Mouse (Mus musculus): ENCODE measurements around the gene Gatd1.

Gene Gatd1

GRCm38 (mm10) chr7:141442199-141442598 is 28.3 kb upstream of the Gatd1 start:
- no peak for DNase-seq (ENCODE audit: low read depth, low spot score)

- DNase-seq (ENCODE audit: low read depth, low spot score), result no peak
Observed at GRCm38 (mm10) chr7:141441460-141441859, 27.5 kb upstream of the Gatd1 start.

GRCm38 (mm10) chr7:141440613-141441012 is 26.7 kb upstream of the Gatd1 start:
- peak; percentile 79 for DNase-seq (ENCODE audit: low read depth, low spot score)

DNA sequence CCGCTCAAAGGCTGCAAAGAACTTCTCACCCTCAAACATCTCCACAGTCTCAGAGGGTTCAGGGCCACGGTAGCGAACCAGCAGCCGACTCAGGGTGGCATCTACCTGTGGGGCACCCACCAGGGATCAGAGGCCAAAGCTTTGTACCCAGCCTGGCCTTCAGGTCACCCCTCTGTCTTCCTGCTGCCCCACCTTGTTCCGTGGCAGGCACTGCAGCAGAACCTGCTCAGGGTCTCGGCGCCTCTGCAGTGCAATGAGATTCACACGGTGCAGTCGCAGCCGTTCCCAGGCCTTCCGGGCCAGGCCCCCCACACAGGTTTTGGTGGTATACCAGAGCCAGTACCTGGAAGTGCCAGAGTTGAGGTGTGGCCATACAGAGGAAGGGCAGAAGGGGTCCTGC is 25.9 kb upstream of the Gatd1 start:
- no peak for DNase-seq (ENCODE audit: low read depth, low spot score)

DNA sequence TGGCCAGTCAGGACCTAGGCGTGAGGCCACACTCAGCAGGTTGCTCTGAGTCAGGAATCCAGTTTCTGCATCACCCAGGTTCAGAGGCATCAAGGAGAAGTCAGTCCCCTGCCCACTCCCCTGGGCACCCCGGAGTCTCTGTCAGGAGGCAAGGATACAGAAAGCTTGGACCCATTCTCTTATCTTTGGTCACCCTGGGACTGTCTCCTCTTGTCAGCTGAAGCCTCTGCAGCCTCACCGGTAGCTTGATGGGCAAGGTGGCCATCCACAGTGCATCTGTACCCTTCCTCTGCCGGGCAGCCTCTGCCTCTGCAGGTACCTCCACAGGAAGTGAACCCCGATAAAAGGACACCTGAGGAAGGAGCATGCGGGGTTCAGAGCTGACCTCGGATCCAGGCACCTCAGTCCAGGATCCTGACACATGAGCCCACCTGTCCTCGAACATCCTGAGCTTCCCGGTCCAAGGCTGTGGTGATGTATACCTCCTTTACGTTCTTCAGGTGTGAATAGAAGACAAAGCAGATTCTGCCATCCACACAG is 25.3 kb upstream of the Gatd1 start:
- no peak for DNase-seq (ENCODE audit: low read depth, low spot score)

DNA sequence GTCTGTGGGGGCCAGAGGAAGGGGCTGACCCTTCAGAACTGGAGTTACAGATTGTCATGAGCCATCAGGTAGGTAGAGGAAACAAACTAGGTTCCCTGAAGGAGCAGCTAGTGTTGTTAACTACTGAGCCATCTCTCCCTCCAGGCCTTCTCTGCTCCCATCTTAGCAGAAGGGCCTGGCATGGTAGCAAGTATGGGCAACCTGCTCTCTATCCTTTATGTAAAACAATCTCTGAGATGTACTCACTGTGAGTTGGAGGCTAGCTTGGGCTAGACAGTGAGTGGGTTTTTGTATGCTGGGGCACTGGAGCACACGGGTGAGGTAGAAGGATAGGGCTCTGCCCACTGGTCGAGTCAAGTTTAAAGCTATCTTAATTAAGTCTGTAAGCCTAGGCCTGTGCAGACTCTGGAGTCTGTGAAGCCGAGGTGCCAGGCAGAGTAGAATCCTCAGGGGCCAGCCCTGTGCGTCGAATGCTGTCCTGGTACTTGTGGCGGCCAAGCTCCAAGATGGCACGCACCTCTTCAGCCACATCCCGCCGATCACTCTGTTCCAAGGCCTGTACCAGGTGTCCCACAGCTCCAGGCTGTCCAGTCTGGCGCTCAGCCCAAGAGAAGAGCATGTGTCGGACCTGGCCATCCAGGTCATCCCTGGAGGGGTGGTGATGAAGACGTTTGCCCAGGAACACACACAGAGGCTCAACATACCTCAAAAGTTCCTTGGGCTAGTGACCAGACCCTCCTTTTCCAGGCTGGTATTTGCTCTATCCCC is 24.4 kb upstream of the Gatd1 start:
- peak; percentile 89 for DNase-seq (ENCODE audit: low read depth, low spot score)

DNA sequence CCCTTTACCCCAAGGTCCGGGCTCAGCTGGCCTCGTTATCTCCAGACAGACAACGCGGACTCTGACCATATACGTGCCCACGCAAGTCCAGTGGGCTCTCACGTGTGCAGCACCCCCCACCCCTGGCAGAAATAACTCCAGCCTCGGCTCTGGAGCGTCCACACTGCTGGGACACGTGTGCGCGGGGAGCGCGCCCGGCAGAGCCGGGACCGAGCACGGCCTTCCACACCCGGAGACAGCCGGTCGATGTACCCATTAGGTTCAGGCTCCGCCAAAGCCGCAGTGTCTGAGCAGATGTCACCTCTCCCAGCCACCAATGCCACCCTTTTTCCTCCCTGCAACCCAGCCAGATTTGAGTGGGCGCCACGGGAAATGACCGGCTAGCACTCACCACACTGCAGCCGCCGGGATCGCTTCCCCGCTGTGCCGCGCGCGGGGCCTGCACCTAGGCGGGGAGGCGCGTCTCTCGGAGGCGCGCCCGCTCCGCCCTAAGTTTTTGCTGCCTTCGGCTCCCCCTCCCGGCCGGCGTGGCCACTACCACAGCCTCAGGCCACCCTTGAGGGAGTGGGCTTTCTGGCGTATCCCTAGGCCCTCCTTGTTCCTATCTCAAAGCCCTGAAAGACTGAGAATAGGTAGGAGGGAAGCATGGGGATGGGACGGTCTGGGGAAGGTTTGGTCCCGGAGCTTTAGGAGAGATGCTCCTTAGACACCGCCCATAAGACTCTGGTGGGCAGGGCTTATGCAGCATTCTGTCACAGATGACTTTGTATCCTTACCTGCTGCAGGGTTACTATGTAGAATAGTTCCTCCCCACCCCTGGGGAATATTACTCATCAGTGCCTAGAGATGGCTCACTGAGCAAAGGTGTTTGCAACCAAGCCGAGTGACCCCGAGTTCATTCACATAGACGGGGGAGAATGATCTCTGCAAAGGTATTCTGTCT is 23.5 kb upstream of the Gatd1 start, which contains the start of gene Slc25a22:
Gene Slc25a22 (minus strand): TSS at position 715 of the 943 bp plus-strand sequence.
- DNase-seq (ENCODE audit: low read depth, low spot score), result peak; percentile 89

DNA sequence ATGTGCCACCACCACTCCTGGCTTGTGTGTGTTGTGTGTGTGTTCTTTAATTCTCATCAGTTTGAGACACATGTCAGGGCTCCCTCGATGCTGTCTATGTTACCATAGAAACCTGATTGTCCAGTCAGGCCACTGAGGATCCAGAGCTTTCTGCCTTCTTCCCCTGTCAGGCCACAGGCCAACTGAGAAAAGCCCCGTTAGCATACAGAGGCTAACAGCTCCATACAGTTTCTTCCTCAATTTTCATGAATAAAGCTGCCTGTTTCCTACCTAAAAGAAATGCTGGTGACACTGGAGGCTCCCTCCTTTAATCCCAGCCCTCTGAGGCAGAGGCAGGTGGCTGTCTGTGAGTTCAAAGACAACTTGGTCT is 22.6 kb upstream of the Gatd1 start:
- no peak for DNase-seq (ENCODE audit: low read depth, low spot score)

DNA sequence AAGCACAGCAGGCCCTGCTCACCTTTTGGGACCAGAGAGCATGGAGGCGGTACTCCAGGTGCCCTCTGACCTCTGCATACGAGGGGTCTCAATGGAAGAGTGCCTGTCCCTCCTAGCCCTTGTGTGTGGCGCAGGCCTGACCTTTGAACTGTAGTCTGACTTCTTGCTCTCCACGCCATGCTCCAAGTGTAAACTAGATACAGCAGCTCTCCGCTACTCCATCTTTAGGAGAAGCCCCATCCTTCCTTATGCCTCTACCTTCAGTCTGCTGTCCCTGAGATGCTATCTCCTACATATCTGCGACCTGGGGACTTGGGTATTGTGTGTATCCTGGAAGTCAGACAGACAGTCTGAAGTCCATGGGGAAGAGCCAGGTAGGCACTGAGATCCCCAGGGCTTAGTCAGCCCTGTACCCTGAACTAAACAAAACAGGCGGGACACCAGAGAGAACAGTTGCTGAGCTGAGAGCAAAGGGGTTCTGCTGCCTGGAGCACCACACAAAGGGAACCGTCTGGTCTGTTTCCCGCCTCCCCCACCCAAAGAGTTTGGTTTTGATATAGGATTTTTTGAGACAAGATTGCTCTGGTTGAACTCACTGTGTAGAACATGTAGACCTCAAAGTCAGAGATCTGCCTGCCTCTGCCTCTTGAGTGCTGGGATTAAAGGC is 22.1 kb upstream of the Gatd1 start:
- no peak for DNase-seq (ENCODE audit: low read depth, low spot score)

GRCm38 (mm10) chr7:141435129-141435855 is 21.4 kb upstream of the Gatd1 start:
- DNase-seq (ENCODE audit: low read depth, low spot score), result peak; percentile 90

GRCm38 (mm10) chr7:141434464-141434863 is 20.5 kb upstream of the Gatd1 start:
- DNase-seq (ENCODE audit: low read depth, low spot score), result peak; percentile 95

- DNase-seq (ENCODE audit: low read depth, low spot score), result peak; percentile 60
Observed at GRCm38 (mm10) chr7:141433517-141434400, 19.8 kb upstream of the Gatd1 start.

- DNase-seq (ENCODE audit: low read depth, low spot score), result peak; percentile 97
Observed at GRCm38 (mm10) chr7:141432741-141433516, 19.0 kb upstream of the Gatd1 start.

- DNase-seq (ENCODE audit: low read depth, low spot score), result peak; percentile 58
Observed at GRCm38 (mm10) chr7:141432186-141432611, 18.3 kb upstream of the Gatd1 start.

DNA sequence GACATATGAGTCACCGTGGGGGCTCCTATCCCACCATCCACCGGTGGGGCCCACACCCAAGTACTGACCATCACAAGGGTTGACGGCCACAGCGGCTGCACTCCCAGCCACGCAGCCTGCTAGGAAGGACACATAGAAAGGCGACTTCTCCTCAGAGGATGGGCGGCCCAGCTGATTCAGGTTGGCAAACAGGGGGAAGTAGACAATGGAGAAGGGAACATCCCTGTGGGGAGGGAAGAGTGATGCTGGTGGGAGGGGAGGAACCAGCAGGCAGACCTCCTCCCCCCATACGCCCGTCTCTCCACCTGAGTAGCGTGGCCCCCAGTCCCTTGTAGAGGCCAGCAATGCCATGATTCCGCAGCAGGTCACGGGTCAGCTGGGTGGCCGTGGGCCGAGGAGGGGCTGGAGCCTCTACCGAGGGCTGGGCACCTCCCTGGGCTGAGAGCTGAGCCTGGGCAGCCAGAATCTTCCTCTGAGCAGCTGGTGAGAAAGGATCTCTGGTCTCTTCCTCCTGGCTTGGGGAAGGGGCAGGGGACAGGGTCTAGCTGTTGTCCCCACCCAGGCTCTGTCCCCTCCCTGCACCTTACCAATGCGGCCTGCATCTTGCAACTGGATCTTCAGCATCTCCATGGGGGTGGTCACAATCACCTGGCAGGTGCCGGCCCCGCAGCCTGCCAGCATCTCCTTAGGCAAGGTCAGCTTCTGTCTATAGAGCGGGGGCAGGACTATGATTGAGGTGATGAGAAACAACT is 17.7 kb upstream of the Gatd1 start:
- DNase-seq (ENCODE audit: low read depth, low spot score), result no peak

DNA sequence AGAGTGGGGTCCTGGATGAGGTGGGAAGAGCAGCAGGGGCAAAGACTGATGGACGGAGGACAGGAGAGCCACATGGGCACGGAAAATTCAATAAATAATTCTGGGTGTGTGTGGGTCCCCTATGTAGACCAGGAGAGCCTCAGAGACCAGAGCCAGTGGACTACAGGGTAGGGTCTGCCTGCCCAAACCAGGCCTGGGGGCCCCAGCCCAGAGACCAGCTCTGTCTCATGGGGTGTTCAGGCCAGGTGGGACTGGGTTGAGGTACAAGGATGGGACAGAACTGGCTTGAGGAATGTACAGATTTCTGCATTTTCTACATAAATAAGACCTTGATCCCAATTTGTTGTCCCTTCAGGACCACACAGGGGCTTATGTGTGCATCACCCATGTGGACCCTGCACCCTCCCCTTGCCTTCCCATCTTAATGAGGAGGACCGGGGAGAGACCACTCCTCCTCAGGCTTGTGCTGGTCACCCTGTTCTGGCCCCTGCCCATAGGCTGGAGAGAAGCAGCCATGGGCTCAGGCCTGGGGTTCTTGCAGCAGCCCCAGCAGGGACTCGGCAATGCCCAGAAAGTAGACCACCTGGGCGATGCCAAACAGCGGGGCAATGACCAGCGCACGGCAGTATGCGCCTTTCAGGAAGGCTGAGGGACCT is 16.8 kb upstream of the Gatd1 start:
- DNase-seq (ENCODE audit: low read depth, low spot score), result no peak

- no peak for DNase-seq (ENCODE audit: low read depth, low spot score)
Observed at GRCm38 (mm10) chr7:141429840-141430584, 16.1 kb upstream of the Gatd1 start.

All from brain, adult 2 months (tissue).